ENCODE assay signal across 22 mouse cellular contexts in the genomic region with DNA sequence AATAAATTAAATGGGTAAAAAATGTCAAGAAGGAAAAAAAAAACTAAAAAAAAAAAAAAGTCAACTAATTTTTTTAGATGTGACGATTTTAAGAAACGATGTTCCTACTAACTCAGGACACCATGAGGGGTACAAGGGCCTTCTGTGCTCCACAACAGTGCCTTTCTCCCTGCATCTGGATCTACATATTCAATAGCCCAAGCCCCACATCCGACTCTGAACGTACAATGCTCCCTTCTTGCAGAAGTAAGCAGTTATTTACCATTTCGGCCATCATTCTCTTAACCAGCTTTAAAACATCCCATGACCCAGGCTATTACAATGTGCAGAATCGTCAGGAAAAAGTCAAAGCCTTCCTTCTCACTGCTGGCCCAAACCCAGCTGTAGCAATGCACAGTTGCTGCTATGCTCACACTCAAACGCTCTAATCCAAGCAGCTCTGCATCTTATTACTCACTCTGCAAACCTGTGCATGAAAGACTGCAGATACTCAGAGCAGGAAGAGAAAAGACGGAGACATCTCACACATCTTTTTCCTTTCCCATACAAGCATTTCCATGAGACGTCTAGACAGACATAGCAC. TPM values are rescaled to one million over a fixed set of nuclear protein-coding genes. Genes with fewer than 3 reads are reported as not detected.
DNase-seq lines count a peak whose midpoint lies in the region; ATAC-seq and TF ChIP-seq lines count a peak whose summit lies in the region.
"Had no signal": no experiment of that assay in that cellular context is flagged by ENCODE, and none has a peak within 500 bp of the region (broad histone marks: within the 10 kb centered on the region; RNA-seq: fewer than 3 reads in every experiment).

No protein-coding gene starts in this region.

- no peak for TF ChIP-seq CTCF in forebrain, postnatal 0 days (IDR thresholded peaks at IDR 0.05; ENCODE audit: low read depth)
- TF ChIP-seq CTCF in layer of hippocampus, adult 2 months (conservative IDR thresholded peaks at IDR 0.05): no peak

- ATAC-seq in forebrain, postnatal 0 days: peak; percentile 67
- ATAC-seq in forebrain, embryonic 14.5 days: no peak
- 0 out of 2 replicates have a peak, but pooled peaks have one; percentile 35 for ATAC-seq in neural tube, embryonic 15.5 days (ENCODE audit: low FRiP score)
- ATAC-seq: CD4-positive, CD25-positive, alpha-beta regulatory T cell, adult 4 months had no signal

- no peak overlapping the region for H3K4me3 ChIP-seq in forebrain, postnatal 0 days (ENCODE audit: low read depth, low read length)
- no peak overlapping the region for H3K4me3 ChIP-seq in forebrain, embryonic 14.5 days (ENCODE audit: low read depth, low read length)
- no peak overlapping the region for H3K4me3 ChIP-seq in layer of hippocampus, adult 2 months
- H3K4me3 ChIP-seq in neural tube, embryonic 15.5 days (replicated peaks): no peak overlapping the region
- H3K4me3 ChIP-seq: embryonic facial prominence, embryonic 13.5 days; forebrain, embryonic 12.5 days; heart, embryonic 10.5 days; hindbrain, embryonic 15.5 days had no signal

- no peak overlapping the region for H3K4me2 ChIP-seq in forebrain, postnatal 0 days (ENCODE audit: low read depth)
- no peak overlapping the region for H3K4me2 ChIP-seq in forebrain, embryonic 14.5 days (ENCODE audit: low read length)
- H3K4me2 ChIP-seq in neural tube, embryonic 15.5 days: no peak overlapping the region
- H3K4me2 ChIP-seq: embryonic facial prominence, embryonic 13.5 days; forebrain, embryonic 12.5 days; hindbrain, embryonic 15.5 days had no signal

- WGBS in forebrain, postnatal 0 days: 58% methylated on average over 9 of the region's 9 CpGs
- 80% methylated on average over 9 of the region's 9 CpGs for whole genome bisulfite sequencing in forebrain, embryonic 14.5 days
- WGBS in neural tube, embryonic 15.5 days: 70% methylated on average over 9 of the region's 9 CpGs

- no peak for DNase-seq in forebrain, postnatal 0 days
- no peak for DNase-seq in forebrain, embryonic 14.5 days (ENCODE audit: low spot score)
- DNase-seq in layer of hippocampus, adult 2 months (ENCODE audit: low spot score in 2 of 2): no peak
- DNase-seq in layer of hippocampus, adult 11-12 months (ENCODE audit: low spot score): no peak
- no peak for DNase-seq in neural tube, embryonic 10.5 days (ENCODE audit: extremely low spot score, low spot score)
- no peak for DNase-seq in cerebellum, adult 9-11 months
- DNase-seq: adrenal gland, adult 8-10 months; adrenal gland, postnatal 36 days; B cell, adult 2 months; cerebellum, adult 11-12 months; cerebellum, adult 9-10 months; cerebellum, postnatal 36 days; gastrocnemius, postnatal 10 days; heart, adult 18-20 months; heart, postnatal 10 days had no signal

- no peaks in the 10 kb centered on the region for H3K9me3 ChIP-seq in forebrain, postnatal 0 days (ENCODE audit: low read length)
- no peaks in the 10 kb centered on the region for H3K9me3 ChIP-seq in forebrain, embryonic 14.5 days (replicated peaks; ENCODE audit: control insufficient read depth, low read length)
- no peaks in the 10 kb centered on the region for H3K9me3 ChIP-seq in neural tube, embryonic 15.5 days (replicated peaks)
- H3K9me3 ChIP-seq: embryonic facial prominence, embryonic 13.5 days; forebrain, embryonic 12.5 days; G1E; heart, embryonic 10.5 days; hindbrain, embryonic 15.5 days had no signal

- no peak overlapping the region for H3K9ac ChIP-seq in forebrain, postnatal 0 days
- no peak overlapping the region for H3K9ac ChIP-seq in forebrain, embryonic 14.5 days (ENCODE audit: low read length)
- H3K9ac ChIP-seq in neural tube, embryonic 15.5 days (replicated peaks): no peak overlapping the region
- H3K9ac ChIP-seq: embryonic facial prominence, embryonic 13.5 days; forebrain, embryonic 12.5 days; hindbrain, embryonic 15.5 days had no signal

- H3K27me3 ChIP-seq in forebrain, postnatal 0 days (ENCODE audit: insufficient read depth, low read length): no peaks in the 10 kb centered on the region
- no peaks in the 10 kb centered on the region for H3K27me3 ChIP-seq in forebrain, embryonic 14.5 days (replicated peaks; ENCODE audit: control insufficient read depth, insufficient read depth, low read length)
- H3K27me3 ChIP-seq in neural tube, embryonic 15.5 days (replicated peaks): no peaks in the 10 kb centered on the region
- H3K27me3 ChIP-seq: embryonic facial prominence, embryonic 13.5 days; forebrain, embryonic 12.5 days; hindbrain, embryonic 15.5 days had no signal

- H3K36me3 ChIP-seq in forebrain, postnatal 0 days (ENCODE audit: insufficient read depth): no peaks in the 10 kb centered on the region
- H3K36me3 ChIP-seq in forebrain, embryonic 14.5 days (ENCODE audit: control insufficient read depth, insufficient read depth, low read length): 0 out of 2 replicates have a peak, but pooled peaks cover 2% of the 10 kb centered on the region
- no peaks in the 10 kb centered on the region for H3K36me3 ChIP-seq in neural tube, embryonic 15.5 days
- H3K36me3 ChIP-seq: forebrain, embryonic 12.5 days; hindbrain, embryonic 15.5 days had no signal

- H3K27ac ChIP-seq in forebrain, postnatal 0 days (ENCODE audit: low read depth, low read length): no peak overlapping the region
- no peak overlapping the region for H3K27ac ChIP-seq in forebrain, embryonic 14.5 days (ENCODE audit: low read depth, low read length)
- peak overlapping the region; percentile 32; the same call in 1 of the 2 replicates for H3K27ac ChIP-seq in layer of hippocampus, adult 2 months
- no peak overlapping the region for H3K27ac ChIP-seq in neural tube, embryonic 15.5 days (replicated peaks)
- H3K27ac ChIP-seq: embryonic facial prominence, embryonic 13.5 days; forebrain, embryonic 12.5 days; heart, embryonic 10.5 days; hindbrain, embryonic 15.5 days had no signal

- H3K4me1 ChIP-seq in forebrain, postnatal 0 days (ENCODE audit: insufficient read depth): no peaks in the 10 kb centered on the region
- no peaks in the 10 kb centered on the region for H3K4me1 ChIP-seq in forebrain, embryonic 14.5 days (ENCODE audit: control insufficient read depth, insufficient read depth, low read length)
- H3K4me1 ChIP-seq in neural tube, embryonic 15.5 days: no peaks in the 10 kb centered on the region
- H3K4me1 ChIP-seq: embryonic facial prominence, embryonic 13.5 days; forebrain, embryonic 12.5 days; heart, embryonic 10.5 days; hindbrain, embryonic 15.5 days had no signal

RNA-seq across cellular contexts. Expression of gene Dpy19l1, which starts 41.5 kb away (rescaled TPM):
- 53.1 and 71.5 TPM in 2 replicates for total RNA-seq in forebrain, postnatal 0 days (2014; rRNA removed)
- 18.7 and 20.1 TPM in 2 replicates for polyA plus RNA-seq in forebrain, postnatal 0 days (2015; fragmentation: Nextera tagmentation; extraction: Ambion mirVana)
- 30.4 and 31.2 TPM in 2 replicates for polyA plus RNA-seq in forebrain, embryonic 14.5 days (2014; fragmentation: Nextera tagmentation; extraction: Ambion mirVana)
- total RNA-seq in layer of hippocampus, adult 2 months (2021): 10 to 100 TPM; 36.5 to 38.0 TPM
- 7.6 and 11.2 TPM in 2 replicates for polyA plus RNA-seq in neural tube, embryonic 15.5 days (2015; fragmentation: Nextera tagmentation; extraction: Ambion mirVana)
